Mouse (Mus musculus): ENCODE results near the gene Capn10. TPM values are rescaled to one million over a fixed set of nuclear protein-coding genes. Genes with fewer than 3 reads are reported as not detected.
"Not testable (repeated sequence)": the region's sequence is repeated elsewhere in the genome, so short reads cannot be mapped to it uniquely, and the experiment has no call there.

Gene Capn10
- total RNA-seq, 2 experiments from 2014 or later: 9.9 to 10.9 TPM

DNA sequence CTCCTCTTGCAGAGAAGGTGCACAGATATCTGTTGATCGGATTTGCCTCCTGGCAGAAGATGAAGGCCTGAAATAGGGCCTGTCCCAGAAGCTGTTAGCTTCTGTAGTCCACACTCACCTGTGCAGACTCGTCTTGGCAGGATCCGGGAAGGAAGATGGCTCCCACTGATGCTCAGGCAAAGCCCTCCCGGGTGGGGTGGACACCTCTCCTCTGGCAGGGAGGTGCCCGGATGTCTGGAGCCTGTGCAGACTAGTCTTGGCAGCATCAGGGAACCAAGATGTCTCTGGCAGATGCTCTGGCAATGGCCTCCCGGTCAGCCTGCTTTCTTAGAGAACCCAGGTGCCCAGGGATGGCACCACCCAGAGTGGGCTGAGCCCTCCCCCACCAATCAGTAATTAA lies 36.6 kb downstream of the Capn10 start:
- intact Hi-C loops (cut with DNase I); DNase-seq: not testable (repeated sequence)

DNA sequence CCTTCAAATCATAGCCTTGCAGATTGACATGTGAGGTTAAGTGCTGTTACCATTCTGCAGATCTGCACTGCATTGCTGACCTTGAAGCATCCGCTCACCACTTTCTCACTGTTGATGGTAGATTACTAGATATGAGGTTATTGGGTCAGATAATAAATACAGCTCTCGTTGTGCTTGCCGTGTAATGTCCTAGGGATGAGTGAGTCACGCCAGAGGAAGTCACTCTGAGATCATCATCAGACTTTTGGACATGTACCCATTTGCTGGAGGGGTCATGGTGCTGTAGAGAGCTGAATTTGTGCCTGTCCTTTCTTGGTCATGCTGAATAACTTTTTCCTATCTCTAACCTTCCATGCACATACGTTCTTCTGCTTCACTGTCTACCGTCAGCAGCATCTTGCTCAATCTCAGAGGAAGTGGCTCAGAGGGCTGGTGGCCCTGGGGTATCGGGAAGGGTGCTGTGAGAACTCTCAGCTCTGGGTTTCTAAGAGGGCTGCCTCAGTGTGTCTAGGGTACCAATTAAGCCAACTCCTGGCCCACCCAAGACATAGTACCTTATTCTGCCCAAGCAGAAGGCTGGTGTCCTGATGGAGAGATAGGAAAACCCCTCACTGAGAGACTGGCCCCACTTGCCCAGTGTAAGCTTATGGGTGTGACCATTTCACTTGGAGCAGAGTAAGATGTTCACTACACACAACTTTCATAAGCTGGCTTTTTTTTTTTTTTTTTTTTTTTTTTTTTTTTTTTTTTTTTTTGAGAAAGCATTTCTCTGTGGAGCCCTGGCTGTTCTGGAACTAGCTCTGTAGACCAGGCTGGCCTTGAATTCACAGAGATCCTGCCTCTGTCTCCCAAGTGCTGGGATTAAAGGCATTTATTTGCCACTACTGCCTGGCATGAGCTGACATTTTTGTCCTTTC lies 38.0 kb downstream of the Capn10 start:
- intact Hi-C loops (cut with DNase I): no loop called here
- no peak for DNase-seq

DNA sequence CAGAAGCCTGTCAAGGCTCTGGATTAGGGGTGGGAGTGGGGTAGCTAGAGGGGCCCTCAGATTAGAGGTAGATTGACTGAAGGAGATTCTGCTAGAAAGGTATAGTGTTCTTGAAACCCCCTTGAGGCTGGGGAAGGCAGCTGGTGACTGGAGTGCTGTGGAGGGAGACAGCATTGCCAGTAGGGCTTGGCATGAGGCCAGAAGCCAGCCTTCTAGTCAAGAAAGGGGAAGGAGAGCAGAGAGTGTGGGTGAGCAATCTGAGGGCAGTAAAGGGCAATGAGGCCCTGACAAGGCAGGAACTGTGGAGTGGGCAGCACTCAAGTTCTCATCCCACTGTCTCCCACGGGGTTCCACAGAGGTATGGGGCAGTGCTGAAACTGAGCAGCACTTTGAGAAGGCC lies 38.7 kb downstream of the Capn10 start:
- peak; percentile 47 to 49 for DNase-seq
- intact Hi-C loops (cut with DNase I): no loop called here

DNA sequence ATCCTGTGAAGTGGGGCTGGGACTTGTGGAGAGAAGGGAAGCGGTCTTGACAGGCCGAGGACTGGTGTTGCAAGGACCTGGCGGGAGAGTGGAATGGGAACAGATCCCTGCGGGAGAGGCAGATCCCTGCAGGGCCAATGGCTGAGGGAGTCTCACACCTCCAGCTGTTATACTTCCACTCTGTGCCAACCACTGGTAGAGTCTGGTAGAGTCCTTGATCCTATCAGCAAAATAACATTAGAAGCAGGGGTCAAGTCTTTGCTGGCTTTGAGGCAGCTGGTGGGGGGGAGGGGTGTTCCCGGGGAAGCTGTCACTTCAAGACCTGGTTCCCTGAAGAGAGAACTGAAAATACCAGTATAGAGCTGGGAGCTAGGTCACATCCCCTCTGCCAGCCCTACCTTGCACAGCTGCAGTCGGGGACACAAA lies 42.0 kb downstream of the Capn10 start:
- intact Hi-C loops (cut with DNase I): no loop called here
- peak in 1 of 2 experiments; percentile 27 for DNase-seq

DNA sequence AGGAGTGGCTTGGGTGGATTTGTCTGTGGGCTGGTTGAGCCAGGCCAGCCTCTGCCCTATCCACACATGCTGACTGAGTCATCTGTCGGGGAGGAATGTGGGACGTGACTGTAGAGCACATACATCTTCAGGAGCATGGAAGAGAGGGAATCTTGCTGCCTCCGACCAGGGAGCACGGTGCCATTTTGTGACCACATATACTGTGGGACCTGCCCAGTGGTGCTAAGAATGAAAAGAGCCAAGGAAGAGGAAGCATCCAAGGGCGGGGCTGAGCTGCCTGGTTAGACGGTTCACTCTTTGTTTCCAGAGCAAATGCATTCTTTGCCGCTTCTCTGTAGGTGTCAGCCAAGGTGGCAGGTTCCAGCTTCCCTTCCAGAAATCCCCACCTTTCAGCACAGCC lies 44.5 kb downstream of the Capn10 start:
- peak in 1 of 2 experiments; percentile 15 for DNase-seq
- intact Hi-C loops (cut with DNase I): no loop called here

DNA sequence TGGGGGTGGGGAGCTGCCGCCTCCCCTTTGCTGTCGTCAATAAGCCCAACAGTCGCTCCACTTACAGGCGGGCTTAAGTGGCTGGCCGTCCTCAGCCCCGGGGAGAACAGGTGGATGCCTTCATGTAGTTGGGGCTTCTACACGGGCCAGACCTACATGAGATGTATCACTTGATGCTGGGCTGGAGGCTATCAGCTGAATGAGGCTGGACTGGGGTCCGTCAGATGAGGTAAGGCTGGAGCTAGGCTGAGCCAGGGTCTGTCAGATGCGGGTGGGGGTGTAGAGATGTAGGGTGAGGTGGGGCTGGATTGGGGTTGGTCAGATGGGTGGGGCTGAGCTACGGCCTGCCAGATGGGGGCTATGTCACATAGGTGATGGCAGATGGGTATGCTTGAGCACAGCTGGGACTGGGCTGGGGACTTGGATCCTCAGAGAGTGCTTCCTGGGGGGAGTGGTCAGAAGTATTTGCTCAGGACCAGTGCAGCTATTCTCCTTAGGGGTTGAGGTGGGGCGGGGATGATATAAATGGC lies 45.0 kb downstream of the Capn10 start:
- peak; percentile 23 to 24 for DNase-seq
- intact Hi-C loops (cut with DNase I): no loop called here

DNA sequence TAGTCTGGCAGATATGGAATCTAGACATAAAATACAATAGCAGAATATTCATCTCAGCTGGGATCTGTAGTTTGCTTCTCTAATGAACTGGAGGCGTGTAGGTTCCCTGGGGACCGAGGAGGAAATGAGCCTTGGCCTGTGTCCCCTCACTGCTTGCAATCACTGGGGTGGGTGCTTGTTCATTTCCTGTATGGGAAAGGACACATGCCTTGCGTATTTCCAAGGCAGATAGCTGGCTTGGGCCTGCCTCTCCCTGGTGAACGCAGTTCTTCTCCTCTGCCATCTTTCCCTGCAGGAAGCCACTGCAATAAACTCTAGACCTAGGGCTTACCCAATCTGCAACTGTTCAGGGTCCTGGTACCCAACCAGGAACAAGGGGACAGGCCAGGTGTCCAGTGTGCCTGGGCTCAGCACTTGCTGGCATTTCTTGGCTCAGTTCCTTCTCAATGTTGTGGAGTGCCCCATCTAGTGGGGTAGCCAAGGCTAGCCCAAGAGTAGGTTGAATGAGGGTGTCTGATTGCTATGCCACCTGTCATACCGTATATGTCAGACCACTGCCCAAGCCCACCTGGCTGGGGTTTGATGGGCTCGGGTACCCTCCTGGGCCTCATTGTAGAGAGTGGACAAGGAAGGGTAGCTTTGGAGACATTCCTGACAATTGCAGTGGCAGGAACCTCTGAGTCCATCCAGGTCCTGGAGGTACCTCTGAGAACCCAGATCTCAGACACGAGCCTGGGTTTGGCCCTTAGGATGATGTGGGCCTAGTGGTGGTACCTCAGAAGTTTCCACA lies 47.1 kb downstream of the Capn10 start:
- intact Hi-C loops (cut with DNase I): no loop called here
- peak; percentile 70 to 74 for DNase-seq

DNA sequence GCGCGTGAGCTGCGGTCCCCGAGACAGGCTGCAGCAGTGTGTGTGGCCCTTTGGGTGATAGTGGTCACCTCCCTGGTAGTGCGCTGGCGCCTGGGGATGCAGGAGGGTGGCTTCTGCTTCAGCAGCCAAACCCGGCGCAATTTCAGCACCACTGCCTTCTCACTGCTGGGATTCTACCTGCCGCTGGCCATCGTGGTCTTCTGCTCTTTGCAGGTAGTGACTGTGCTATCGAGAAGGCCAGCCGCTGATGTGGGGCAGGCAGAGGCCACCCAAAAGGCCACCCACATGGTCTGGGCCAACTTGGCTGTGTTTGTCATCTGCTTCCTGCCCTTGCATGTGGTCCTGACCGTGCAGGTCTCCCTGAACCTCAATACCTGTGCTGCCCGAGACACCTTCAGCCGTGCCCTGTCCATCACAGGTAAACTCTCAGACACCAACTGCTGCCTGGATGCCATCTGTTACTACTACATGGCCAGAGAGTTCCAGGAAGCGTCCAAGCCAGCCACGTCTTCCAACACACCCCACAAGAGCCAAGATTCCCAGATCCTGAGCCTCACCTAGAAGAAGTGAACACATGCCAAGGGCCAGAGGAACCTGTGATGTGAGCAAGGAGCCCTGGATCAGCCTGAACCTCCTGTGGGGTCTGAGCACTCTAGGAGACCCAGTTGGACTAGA lies 48.9 kb downstream of the Capn10 start:
- intact Hi-C loops (cut with DNase I): no loop called here
- no peak for DNase-seq

DNA sequence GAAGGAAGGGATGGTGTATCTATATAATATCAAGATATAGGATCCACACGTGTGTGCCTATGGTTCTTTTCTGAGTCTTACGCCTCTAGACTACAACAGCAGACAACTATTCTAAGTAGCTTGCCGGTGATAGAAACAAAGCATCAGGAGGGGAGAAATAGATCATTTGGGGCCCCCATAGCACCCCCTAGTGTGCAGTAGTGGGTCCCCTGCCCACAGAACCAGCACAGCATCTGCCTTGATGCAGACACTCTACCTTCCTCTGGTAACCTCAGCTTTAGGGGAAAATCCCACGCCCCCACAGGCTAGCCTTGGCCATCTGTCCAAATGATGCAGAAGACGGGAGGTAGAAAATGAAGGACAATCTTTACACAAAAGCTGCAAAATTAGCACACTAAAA lies 50.8 kb downstream of the Capn10 start:
- intact Hi-C loops (cut with DNase I): loop anchor here (2.0 kb wide), 1 partner anchor 28 kb away; no protein-coding TSS in a partner anchor
- DNase-seq: no peak

DNA sequence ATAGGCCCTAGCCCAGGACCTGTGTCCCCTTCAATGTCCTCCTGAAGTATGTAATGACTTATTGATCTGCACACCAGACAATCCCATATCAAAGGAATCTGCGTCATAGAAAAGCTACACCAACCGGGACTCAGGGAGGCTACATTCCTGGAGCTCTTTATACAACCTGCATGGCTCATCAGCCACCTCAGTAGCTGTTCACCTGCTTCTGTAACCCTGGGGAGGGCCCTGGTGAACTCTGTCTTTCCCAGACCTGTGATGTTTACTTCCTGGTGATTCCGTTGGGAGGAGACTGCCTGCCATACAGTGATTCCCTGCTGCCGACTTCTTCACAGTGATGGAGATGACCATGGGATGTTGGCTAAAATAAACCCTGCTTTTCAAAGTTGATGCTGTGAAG lies 54.7 kb downstream of the Capn10 start:
- no peak for DNase-seq
- intact Hi-C loops (cut with DNase I): no loop called here

DNA sequence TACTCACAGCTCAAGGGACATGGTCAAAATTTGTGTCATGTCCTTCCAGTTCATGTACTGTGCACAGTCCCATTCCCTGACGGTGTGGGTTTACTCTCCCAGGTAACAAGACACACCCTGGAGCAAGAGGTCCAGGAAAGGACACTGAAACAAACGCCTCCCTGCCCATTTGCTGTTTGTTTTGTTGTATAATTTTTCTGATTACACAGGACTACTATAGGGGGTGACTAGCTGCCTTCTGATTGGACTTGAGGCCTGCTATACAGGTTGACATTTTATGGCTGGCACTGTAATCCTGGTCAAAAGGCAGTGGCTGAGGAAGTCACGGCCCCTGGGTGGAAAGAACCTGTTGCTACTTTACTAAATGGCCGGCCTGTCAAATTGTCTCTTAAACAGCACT lies 55.7 kb downstream of the Capn10 start:
- intact Hi-C loops (cut with DNase I): no loop called here
- no peak for DNase-seq

DNA sequence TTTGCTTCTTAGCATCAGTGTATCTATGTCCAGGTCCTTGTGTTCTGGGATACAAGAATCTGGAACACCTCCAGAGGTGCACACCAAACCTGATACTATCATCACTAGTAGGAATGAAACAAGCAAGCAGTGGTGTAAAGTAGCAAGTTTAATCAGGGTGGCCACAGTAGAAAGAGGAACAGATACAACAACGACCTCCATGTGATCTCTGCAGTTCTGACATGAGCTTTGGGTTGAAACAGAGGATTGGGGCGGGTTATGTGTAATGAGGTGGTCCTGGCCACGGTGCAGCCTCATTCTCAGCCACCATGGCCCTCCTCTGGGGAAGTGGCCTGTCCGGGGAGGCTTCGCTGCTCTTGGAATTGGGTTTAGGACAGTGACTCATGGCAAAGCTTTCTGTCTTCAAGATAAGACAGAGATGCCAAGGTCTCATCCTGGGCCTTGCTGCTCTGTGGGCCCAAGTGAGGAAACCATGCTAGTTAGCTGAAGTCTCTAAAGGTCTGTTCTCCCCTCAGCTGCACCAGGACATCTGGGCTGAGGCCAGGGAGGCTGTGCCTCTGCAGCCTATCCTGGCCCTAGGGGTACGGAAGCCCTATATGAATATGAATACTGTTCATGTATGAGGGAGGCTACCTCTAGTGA lies 58.2 kb downstream of the Capn10 start:
- DNase-seq: no peak
- intact Hi-C loops (cut with DNase I): no loop called here

DNA sequence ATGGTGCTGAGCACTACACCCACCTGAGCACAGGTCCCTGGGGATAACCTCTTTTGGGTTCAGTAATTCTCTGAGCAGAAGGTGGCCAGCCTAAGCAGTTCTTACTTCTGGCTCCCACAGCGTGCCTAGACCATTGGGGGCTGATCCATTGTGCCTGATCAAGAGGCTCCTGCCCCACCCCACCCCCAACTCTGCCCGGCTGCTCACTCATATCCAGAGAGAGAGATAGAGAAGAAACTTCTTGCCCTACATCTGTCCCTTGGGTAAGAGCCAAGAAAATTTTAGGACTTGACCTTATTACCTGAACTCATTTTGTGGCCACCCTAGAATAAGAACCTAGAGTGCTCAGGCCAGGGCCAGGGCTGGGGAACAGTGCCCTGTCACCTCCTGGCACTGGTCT lies 58.7 kb downstream of the Capn10 start:
- no peak for DNase-seq
- intact Hi-C loops (cut with DNase I): no loop called here

Other genes with a start within 250 kb of the Capn10 start
- gene Gpc1, start 102.7 kb upstream of the Capn10 start, total RNA-seq (2021): 100 to 1,000 TPM; 154 to 168 TPM
- under 1 TPM in 1 of 2 experiments, not detected in 1; 0.32 TPM for gene Ankmy1, start 31.5 kb upstream of the Capn10 start, total RNA-seq (2021)
- gene Dusp28, start 27.4 kb upstream of the Capn10 start, total RNA-seq (2021): 10 to 100 TPM; 11.5 to 12.8 TPM
- 10 to 100 TPM; 77.3 to 79.2 TPM for gene Rnpepl1, start 23.6 kb upstream of the Capn10 start, total RNA-seq (2021)
- gene Gpr35, start 16.5 kb downstream of the Capn10 start, total RNA-seq (2021): under 1 TPM; 0.29 to 0.45 TPM
- not detected for gene Aqp12, start 72.0 kb downstream of the Capn10 start, total RNA-seq (2021)
- 1 to 10 TPM; 3.1 to 3.4 TPM for gene Kif1a, start 167.6 kb downstream of the Capn10 start, total RNA-seq (2021)
- not detected for gene Agxt, start 200.9 kb downstream of the Capn10 start, total RNA-seq (2021)
- not detected for gene 2310007B03Rik, start 226.6 kb downstream of the Capn10 start, total RNA-seq (2021)
- under 1 TPM; 0.19 to 0.37 TPM for gene Crocc2, start 234.3 kb downstream of the Capn10 start, total RNA-seq (2021)